10 mouse cellular contexts compared by ENCODE assay signal in genomic region chr5:129218537-129218981, GRCm38 (mm10).
A peak's percentile ranks its signal among the peaks of the same experiment; 100 is the strongest.
DNase-seq lines count a peak whose midpoint lies in the region; ATAC-seq and TF ChIP-seq lines count a peak whose summit lies in the region.
"Had no signal": no experiment of that assay in that cellular context is flagged by ENCODE, and none has a peak within 500 bp of the region (broad histone marks: within the 10 kb centered on the region; RNA-seq: fewer than 3 reads in every experiment).

No protein-coding gene starts in this region.

- H3K9ac ChIP-seq in kidney, postnatal 0 days (ENCODE audit: low read depth, low read length), result 0 out of 2 replicates have a peak overlapping the region, but pooled peaks have one; percentile 27
- no peak overlapping the region for H3K9ac ChIP-seq in kidney, embryonic 16.5 days (replicated peaks; ENCODE audit: low read length)
- 0 out of 2 replicates have a peak overlapping the region, but pooled peaks have one; percentile 7 for H3K9ac ChIP-seq in hindbrain, embryonic 11.5 days (ENCODE audit: low read depth, low read length)
- H3K9ac ChIP-seq in midbrain, embryonic 13.5 days (replicated peaks), result 0 out of 2 replicates have a peak overlapping the region, but pooled peaks have one; percentile 16

- H3K4me3 ChIP-seq in kidney, postnatal 0 days (replicated peaks; ENCODE audit: low read depth, low read length), result no peak overlapping the region
- no peak overlapping the region for H3K4me3 ChIP-seq in kidney, embryonic 16.5 days (ENCODE audit: low read length)
- no peak overlapping the region for H3K4me3 ChIP-seq in hindbrain, embryonic 11.5 days (ENCODE audit: low read depth, low read length)
- H3K4me3 ChIP-seq in midbrain, embryonic 13.5 days (replicated peaks), result no peak overlapping the region

- 15% methylated on average over 8 of the region's 8 CpGs for WGBS in kidney, postnatal 0 days
- 11% methylated on average over 8 of the region's 8 CpGs for WGBS in kidney, embryonic 16.5 days
- 8% methylated on average over 8 of the region's 8 CpGs for WGBS in hindbrain, embryonic 11.5 days
- 6% methylated on average over 8 of the region's 8 CpGs for WGBS in midbrain, embryonic 13.5 days

- no peaks in the 10 kb centered on the region; the same call in 1 of the 2 replicates for H3K4me1 ChIP-seq in kidney, postnatal 0 days (replicated peaks; ENCODE audit: insufficient read depth, low read length)
- peaks cover 14% of the 10 kb centered on the region for H3K4me1 ChIP-seq in kidney, embryonic 16.5 days (ENCODE audit: insufficient read depth, low read length)
- peaks cover 2% of the 10 kb centered on the region; the same call in 1 of the 2 replicates for H3K4me1 ChIP-seq in hindbrain, embryonic 11.5 days (replicated peaks; ENCODE audit: control insufficient read depth, insufficient read depth, low read length)
- H3K4me1 ChIP-seq in midbrain, embryonic 13.5 days (replicated peaks), result peaks cover 42% of the 10 kb centered on the region

- H3K9me3 ChIP-seq in kidney, postnatal 0 days (replicated peaks; ENCODE audit: low read length), result no peaks in the 10 kb centered on the region
- peaks cover 4% of the 10 kb centered on the region; the same call in 1 of the 2 replicates for H3K9me3 ChIP-seq in kidney, embryonic 16.5 days (ENCODE audit: low read length)
- no peaks in the 10 kb centered on the region for H3K9me3 ChIP-seq in hindbrain, embryonic 11.5 days (ENCODE audit: control insufficient read depth, low read length)
- H3K9me3 ChIP-seq in midbrain, embryonic 13.5 days, result no peaks in the 10 kb centered on the region

- peak overlapping the region; percentile 7; the same call in 1 of the 2 replicates for H3K4me2 ChIP-seq in kidney, postnatal 0 days (ENCODE audit: low read length)
- H3K4me2 ChIP-seq in kidney, embryonic 16.5 days (replicated peaks; ENCODE audit: low read depth, low read length), result no peak overlapping the region
- H3K4me2 ChIP-seq in hindbrain, embryonic 11.5 days (replicated peaks; ENCODE audit: low read depth, low read length), result no peak overlapping the region
- H3K4me2 ChIP-seq in midbrain, embryonic 13.5 days (replicated peaks), result peak overlapping the region; percentile 16

- H3K36me3 ChIP-seq in kidney, postnatal 0 days (ENCODE audit: insufficient read depth, low read length), result no peaks in the 10 kb centered on the region
- H3K36me3 ChIP-seq in kidney, embryonic 16.5 days (ENCODE audit: insufficient read depth, low read length), result no peaks in the 10 kb centered on the region
- no peaks in the 10 kb centered on the region for H3K36me3 ChIP-seq in hindbrain, embryonic 11.5 days (ENCODE audit: control insufficient read depth, insufficient read depth, low read length)
- no peaks in the 10 kb centered on the region for H3K36me3 ChIP-seq in midbrain, embryonic 13.5 days

- no peak overlapping the region for H3K27ac ChIP-seq in kidney, postnatal 0 days
- no peak overlapping the region for H3K27ac ChIP-seq in kidney, embryonic 16.5 days (ENCODE audit: low read length)
- H3K27ac ChIP-seq in hindbrain, embryonic 11.5 days (ENCODE audit: low read depth, low read length), result peak overlapping the region; percentile 58
- peak overlapping the region; percentile 36; the same call in 1 of the 2 replicates for H3K27ac ChIP-seq in midbrain, embryonic 13.5 days

- DNase-seq in kidney, postnatal 0 days (ENCODE audit: low spot score), result no peak
- peak; percentile 68 for DNase-seq in embryo, embryonic 10.5 days (ENCODE audit: low spot score)
- peak; percentile 69 for DNase-seq in hindbrain, embryonic 11.5 days (ENCODE audit: low spot score)
- no peak for DNase-seq in lung, postnatal 25 days (ENCODE audit: low spot score)
- no peak for DNase-seq in layer of hippocampus, adult 18-20 months (ENCODE audit: low spot score in 2 of 2)
- DNase-seq: right cerebral cortex, postnatal 25 days had no signal

- H3K27me3 ChIP-seq in kidney, postnatal 0 days (ENCODE audit: insufficient read depth, low read length), result no peaks in the 10 kb centered on the region
- peaks cover 6% of the 10 kb centered on the region; the same call in 1 of the 2 replicates for H3K27me3 ChIP-seq in kidney, embryonic 16.5 days (ENCODE audit: insufficient read depth, low read length)
- H3K27me3 ChIP-seq in hindbrain, embryonic 11.5 days (ENCODE audit: control insufficient read depth, insufficient read depth, low read length), result no peaks in the 10 kb centered on the region
- H3K27me3 ChIP-seq in midbrain, embryonic 13.5 days, result no peaks in the 10 kb centered on the region

- ATAC-seq in kidney, postnatal 0 days (replicated peaks; ENCODE audit: low FRiP score, low read depth), result no peak
- ATAC-seq in kidney, embryonic 16.5 days (ENCODE audit: low FRiP score, low TSS enrichment), result no peak
- peak; percentile 70 for ATAC-seq in hindbrain, embryonic 11.5 days (ENCODE audit: low FRiP score)
- 0 out of 2 replicates have a peak, but pooled peaks have one; percentile 40 for ATAC-seq in midbrain, embryonic 13.5 days
- no peak for ATAC-seq in inflammation-experienced regulatory T-cells, adult 6 months
- ATAC-seq: intestine, embryonic 16.5 days had no signal

- no peak for TF ChIP-seq CTCF in kidney, postnatal 0 days (IDR thresholded peaks at IDR 0.05; ENCODE audit: low read depth)

Comparison
In these comparisons a context has a peak if more than half of its experiments do, and no peak if none do; other contexts are left out.
1. H3K4me2 ChIP-seq: peak in kidney, postnatal 0 days (single experiment) and midbrain, embryonic 13.5 days (single experiment); none in kidney, embryonic 16.5 days (single experiment) and hindbrain, embryonic 11.5 days (single experiment).
2. ATAC-seq: peak in hindbrain, embryonic 11.5 days (single experiment) and midbrain, embryonic 13.5 days (single experiment); none in kidney, postnatal 0 days (single experiment), kidney, embryonic 16.5 days (single experiment) and inflammation-experienced regulatory T-cells, adult 6 months (single experiment).
3. DNase-seq: peak in embryo, embryonic 10.5 days (single experiment) and hindbrain, embryonic 11.5 days (single experiment); none in kidney, postnatal 0 days (single experiment), lung, postnatal 25 days (single experiment) and layer of hippocampus, adult 18-20 months (0 of 2).
4. H3K27ac ChIP-seq: peak in hindbrain, embryonic 11.5 days (single experiment) and midbrain, embryonic 13.5 days (single experiment); none in kidney, postnatal 0 days (single experiment) and kidney, embryonic 16.5 days (single experiment).